Mouse (Mus musculus): Measurements from ENCODE around the gene Pknox2.

DNA sequence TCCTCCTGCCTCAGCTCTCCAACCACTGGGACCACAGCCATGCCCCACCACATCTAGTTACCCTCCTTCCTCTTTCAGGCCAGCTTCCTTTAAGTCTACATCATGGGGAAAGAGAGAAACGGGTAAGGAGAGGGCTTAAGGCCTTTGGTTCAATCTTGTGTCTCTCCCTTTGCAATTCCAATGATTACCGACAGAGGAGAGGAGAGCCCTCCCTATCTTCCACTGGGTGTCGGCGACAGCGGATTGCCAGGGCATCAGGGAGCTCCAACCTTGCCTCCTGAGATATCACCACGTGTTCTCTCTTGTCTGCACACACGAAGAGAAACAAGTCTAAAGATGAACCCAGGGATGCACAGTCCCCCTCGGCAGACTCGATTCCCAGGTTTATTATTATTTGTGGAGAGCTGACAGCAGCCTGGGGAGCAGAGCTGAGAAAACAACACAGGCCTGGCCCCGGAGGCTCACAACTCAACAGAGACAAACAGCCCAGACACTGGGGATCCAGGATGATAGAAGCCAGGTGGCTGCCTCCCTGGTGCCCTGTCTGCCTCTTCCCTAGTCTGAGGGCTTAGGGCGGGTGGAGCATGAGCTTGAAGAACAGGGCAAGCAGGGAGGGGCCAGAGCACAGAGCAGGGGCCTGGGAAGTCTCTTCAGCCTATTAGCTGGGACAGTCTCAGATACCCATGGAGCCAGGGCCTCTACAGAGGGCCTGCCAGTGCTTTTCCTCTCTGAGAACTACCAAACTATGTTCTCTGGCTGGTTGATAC lies 170.4 kb downstream of the Pknox2 start:
- TF ChIP-seq EP300 (IDR thresholded peaks at IDR 0.05; ENCODE audit: low read depth) (no peak), CTCF (IDR thresholded peaks at IDR 0.05; ENCODE audit: low read depth) (peak; percentile 35)

Measured in liver, postnatal 0 days (tissue).